Mouse (Mus musculus) limb, embryonic 15.5 days (tissue): Measurements from ENCODE around the gene Mrpl17. TPM values are rescaled to one million over a fixed set of nuclear protein-coding genes. Genes with fewer than 3 reads are reported as not detected.
A peak's percentile ranks its signal among the peaks of the same experiment; 100 is the strongest.

Experiments used
- ATAC-seq: fragments of 200-750 bp; cut with Nextera tagmentation; 2 replicates; pipeline ENCODE4 v1.8.0; 2017; ENCODE audit warnings: low read depth, moderate TSS enrichment; ENCODE audit not compliant: insufficient number of reproducible peaks, low FRiP score, low TSS enrichment
- H3K27ac ChIP-seq: fragments of 300-500 bp; sonication (generic); 2 replicates; pipeline ENCODE4 v1.5.1; 2015; ENCODE audit warnings: moderate library complexity, mild to moderate bottlenecking, inconsistent platforms
- H3K27me3 ChIP-seq: fragments of 300-500 bp; sonication (generic); 2 replicates; pipeline ENCODE4 v1.6.1; 2015; ENCODE audit warnings: inconsistent platforms
- H3K36me3 ChIP-seq: fragments of 300-500 bp; sonication (generic); 2 replicates; pipeline ENCODE4 v1.6.1; 2015; ENCODE audit warnings: inconsistent platforms
- H3K4me1 ChIP-seq: fragments of 300-500 bp; sonication (generic); 2 replicates; pipeline ENCODE4 v1.6.1; 2015; ENCODE audit warnings: inconsistent platforms
- H3K4me2 ChIP-seq: fragments of 300-500 bp; sonication (generic); 2 replicates; pipeline ENCODE4 v1.6.1; 2015; ENCODE audit warnings: mild to moderate bottlenecking, inconsistent platforms
- H3K4me3 ChIP-seq: fragments of 300-500 bp; sonication (generic); 2 replicates; pipeline ENCODE4 v1.5.1; 2015; ENCODE audit warnings: mild to moderate bottlenecking, inconsistent platforms
- H3K9ac ChIP-seq: fragments of 300-500 bp; sonication (generic); 2 replicates; pipeline ENCODE4 v1.6.1; 2015; ENCODE audit warnings: inconsistent platforms
- H3K9me3 ChIP-seq: fragments of 300-500 bp; sonication (generic); 2 replicates; pipeline ENCODE4 v1.6.1; 2016; ENCODE audit warnings: inconsistent platforms
- WGBS: fragments of 180-500 bp; shearing (Covaris S2); methylation state at CpG from one replicate; pipeline ENCODE4 v1.1.7; 2015; 5-methylcytosine and 5-hydroxymethylcytosine counted together
- polyA plus RNA-seq: library from polyadenylated mRNA; unstranded; fragments of >200 nt; fragmentation: Nextera tagmentation; extraction: Ambion mirVana; gene quantifications from 2 replicates; pipeline ENCODE4 v1.2.1, GENCODE M21; 2015

The Mrpl17 gene
- polyA plus RNA-seq, 1 experiment from 2014 or later = 329 TPM

GRCm38 (mm10) chr7:105762517-105763270 is 48.2 kb downstream of the Mrpl17 start:
- H3K36me3 ChIP-seq = peaks cover 82% of the 10 kb centered on the region
- 0 out of 2 replicates have a peak, but pooled peaks have one; percentile 27 for ATAC-seq
- H3K4me2 ChIP-seq = peak overlapping the region; percentile 39
- no peak overlapping the region for H3K9ac ChIP-seq
- peak overlapping the region; percentile 20 for H3K4me3 ChIP-seq
- H3K27me3 ChIP-seq = no peaks in the 10 kb centered on the region
- 39% methylated on average over 55 of the region's 55 CpGs for WGBS
- peaks cover 9% of the 10 kb centered on the region for H3K4me1 ChIP-seq
- H3K27ac ChIP-seq = no peak overlapping the region
- H3K9me3 ChIP-seq = no peaks in the 10 kb centered on the region

GRCm38 (mm10) chr7:105761813-105762484 is 49.0 kb downstream of the Mrpl17 start:
- Histone ChIP-seq H3K27me3 (no peaks in the 10 kb centered on the region), H3K4me3 (peak overlapping the region; percentile 20), H3K27ac (no peak overlapping the region), H3K4me1 (peaks cover 7% of the 10 kb centered on the region), H3K4me2 (peak overlapping the region; percentile 39), H3K9me3 (no peaks in the 10 kb centered on the region), H3K9ac (no peak overlapping the region), H3K36me3 (peaks cover 87% of the 10 kb centered on the region)
- 40% methylated on average over 51 of the region's 51 CpGs for WGBS
- ATAC-seq = no peak

- H3K27ac ChIP-seq = no peak overlapping the region; the same call in 1 of the 2 replicates
- no peak overlapping the region for H3K4me2 ChIP-seq
- no peaks in the 10 kb centered on the region for H3K9me3 ChIP-seq
- H3K4me3 ChIP-seq = no peak overlapping the region
- no peaks in the 10 kb centered on the region for H3K27me3 ChIP-seq
- peaks cover 12% of the 10 kb centered on the region for H3K4me1 ChIP-seq
- 90% methylated on average over 10 of the region's 10 CpGs for WGBS
- ATAC-seq = no peak
- H3K36me3 ChIP-seq = peaks cover 61% of the 10 kb centered on the region
- no peak overlapping the region for H3K9ac ChIP-seq
Observed at GRCm38 (mm10) chr7:105753281-105753680, 57.6 kb downstream of the Mrpl17 start.

Other genes starting within 250 kb of the Mrpl17 start
- gene Apbb1, start 229.4 kb downstream of the Mrpl17 start, polyA plus RNA-seq = 37.4 and 38.2 TPM in 2 replicates
- gene Hpx, start 211.0 kb downstream of the Mrpl17 start, polyA plus RNA-seq = 0.53 and 0.99 TPM in 2 replicates
- 38.9 and 39.7 TPM in 2 replicates for gene Trim3, start 177.5 kb downstream of the Mrpl17 start, polyA plus RNA-seq
- 185 and 190 TPM in 2 replicates for gene Timm10b, start 171.0 kb downstream of the Mrpl17 start, polyA plus RNA-seq
- gene Arfip2, start 170.7 kb downstream of the Mrpl17 start, polyA plus RNA-seq = 95.8 and 97.8 TPM in 2 replicates
- 30.4 and 34.7 TPM in 2 replicates for gene Gm45799, start 170.5 kb downstream of the Mrpl17 start, polyA plus RNA-seq
- 0.88 and 1.4 TPM in 2 replicates for gene Dnhd1, start 160.3 kb downstream of the Mrpl17 start, polyA plus RNA-seq
- 327 and 418 TPM in 2 replicates for gene Ilk, start 74.5 kb downstream of the Mrpl17 start, polyA plus RNA-seq
- 36.4 and 41.8 TPM in 2 replicates for gene Rrp8, start 73.7 kb downstream of the Mrpl17 start, polyA plus RNA-seq
- gene Taf10, start 66.7 kb downstream of the Mrpl17 start, polyA plus RNA-seq = 80.1 and 104 TPM in 2 replicates
- 74.3 and 75.9 TPM in 2 replicates for gene Tpp1, start 58.9 kb downstream of the Mrpl17 start, polyA plus RNA-seq
- gene Dchs1, start 23.4 kb downstream of the Mrpl17 start, polyA plus RNA-seq = 13.3 and 16.2 TPM in 2 replicates
- 0.89 and 1.6 TPM in 2 replicates for gene Gm4070, start 142.9 kb upstream of the Mrpl17 start, polyA plus RNA-seq